Mouse (Mus musculus): Measurements from ENCODE around the gene Adck1. TPM values are rescaled to one million over a fixed set of nuclear protein-coding genes. Genes with fewer than 3 reads are reported as not detected.
A peak's percentile ranks its signal among the peaks of the same experiment; 100 is the strongest.

Adck1 gene
- polyA plus RNA-seq, 1 experiment from 2014 or later = 23.3 TPM

DNA sequence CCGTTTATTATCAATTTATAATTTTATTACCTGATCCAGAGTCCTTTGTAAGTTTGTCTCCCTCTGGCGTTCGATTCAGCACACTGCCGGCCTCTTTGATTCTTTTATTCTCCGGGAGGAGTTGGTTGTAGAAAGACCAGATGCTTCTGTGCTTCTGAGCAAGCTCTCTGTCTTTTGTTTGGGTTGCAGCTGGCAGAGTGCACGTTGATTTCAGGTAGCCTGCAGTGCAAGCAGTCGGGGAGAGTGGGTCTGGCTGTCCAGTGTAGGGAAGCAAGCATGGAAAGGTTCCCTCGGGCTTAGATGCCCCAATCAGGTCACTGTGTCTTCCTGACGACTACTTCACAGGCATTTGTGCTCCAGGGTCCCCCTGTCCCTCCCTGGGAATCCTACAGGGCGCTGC is 16.5 kb downstream of the Adck1 start:
- Histone ChIP-seq H3K9ac (no peak overlapping the region), H3K27me3 (no peaks in the 10 kb centered on the region), H3K4me2 (replicated peaks) (no peak overlapping the region), H3K4me3 (no peak overlapping the region), H3K4me1 (no peaks in the 10 kb centered on the region), H3K27ac (no peak overlapping the region), H3K36me3 (peaks cover 10% of the 10 kb centered on the region), H3K9me3 (no peaks in the 10 kb centered on the region)
- no peak for ATAC-seq (ENCODE audit: low FRiP score, low read depth)
- WGBS = 41% methylated on average over 10 of the region's 10 CpGs

DNA sequence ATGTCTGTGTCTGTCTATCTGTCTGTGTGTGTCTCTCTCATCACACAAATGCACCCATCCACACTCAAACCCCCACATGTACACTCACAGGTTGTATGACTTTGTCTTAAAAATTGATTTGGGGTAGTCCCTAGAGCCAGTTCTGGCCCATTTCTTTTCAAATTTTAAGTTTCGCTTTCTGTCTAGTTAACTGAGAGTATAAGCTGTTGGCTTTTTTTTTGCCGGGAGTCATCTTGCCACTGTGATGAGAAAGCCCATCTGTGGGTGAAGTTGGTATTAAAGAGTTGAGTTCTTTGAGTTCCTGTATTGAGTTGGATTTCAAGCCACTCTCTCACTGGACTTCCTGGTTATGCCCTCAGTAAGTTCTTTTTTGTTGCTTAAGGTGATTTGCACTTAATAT is 17.9 kb downstream of the Adck1 start:
- Histone ChIP-seq H3K27ac (no peak overlapping the region), H3K9ac (no peak overlapping the region), H3K4me3 (no peak overlapping the region), H3K4me2 (replicated peaks) (no peak overlapping the region), H3K36me3 (peaks cover 10% of the 10 kb centered on the region), H3K4me1 (no peaks in the 10 kb centered on the region), H3K27me3 (no peaks in the 10 kb centered on the region), H3K9me3 (no peaks in the 10 kb centered on the region)
- WGBS = 91% methylated on average over 2 of the region's 2 CpGs
- no peak for ATAC-seq (ENCODE audit: low FRiP score, low read depth)

DNA sequence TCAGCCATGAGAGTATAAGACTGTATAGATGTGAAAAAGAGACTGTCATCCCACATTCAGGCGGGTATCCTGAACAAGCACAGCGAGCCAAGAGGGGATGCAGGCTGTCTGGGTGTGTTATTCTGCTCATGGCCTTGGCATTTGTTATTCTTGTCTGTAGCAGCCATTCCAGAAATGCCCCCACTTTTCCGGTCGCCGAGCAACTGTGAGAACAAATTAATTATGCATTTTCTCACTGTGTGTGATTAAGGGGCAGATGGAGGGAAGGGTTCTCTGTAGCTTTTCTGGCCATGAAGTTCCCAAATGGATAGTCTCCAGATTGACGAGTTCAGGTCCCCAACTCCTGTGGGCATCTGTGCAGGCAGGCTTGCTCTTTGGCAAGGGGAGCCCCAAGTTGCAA is 28.5 kb downstream of the Adck1 start:
- Histone ChIP-seq H3K27me3 (no peaks in the 10 kb centered on the region), H3K4me1 (no peaks in the 10 kb centered on the region), H3K36me3 (peaks cover 3% of the 10 kb centered on the region; the same call in 1 of the 2 replicates), H3K9me3 (no peaks in the 10 kb centered on the region), H3K4me2 (replicated peaks) (no peak overlapping the region), H3K4me3 (no peak overlapping the region), H3K27ac (no peak overlapping the region), H3K9ac (no peak overlapping the region)
- ATAC-seq (ENCODE audit: low FRiP score, low read depth) = no peak
- 85% methylated on average over 6 of the region's 6 CpGs for WGBS

DNA sequence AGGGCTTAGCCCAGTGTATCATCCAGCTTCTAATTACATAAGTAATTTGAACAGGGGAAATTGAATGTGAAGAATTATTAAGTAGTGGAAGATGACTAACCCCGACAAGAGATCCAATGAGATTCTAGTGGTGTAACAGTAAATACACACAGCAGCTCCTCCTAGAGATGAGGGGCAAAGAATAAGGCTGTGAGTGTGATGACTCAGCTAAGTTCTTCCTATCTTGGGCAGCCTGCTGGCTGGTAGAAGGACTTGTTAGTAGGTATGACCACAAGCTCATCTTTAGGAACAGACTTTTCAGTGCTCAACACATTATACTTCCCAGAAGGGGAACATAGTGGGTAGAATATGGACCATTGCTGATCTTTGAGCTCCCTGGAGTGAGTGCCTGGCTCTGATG is 38.3 kb downstream of the Adck1 start:
- no peak overlapping the region for H3K27ac ChIP-seq
- H3K4me1 ChIP-seq = no peaks in the 10 kb centered on the region
- H3K4me2 ChIP-seq (replicated peaks) = no peak overlapping the region
- ATAC-seq (ENCODE audit: low FRiP score, low read depth) = no peak
- 77% methylated on average over 1 of the region's 1 CpGs for WGBS
- H3K36me3 ChIP-seq = peaks cover 8% of the 10 kb centered on the region
- no peak overlapping the region for H3K9ac ChIP-seq
- H3K9me3 ChIP-seq = no peaks in the 10 kb centered on the region
- H3K4me3 ChIP-seq = no peak overlapping the region
- no peaks in the 10 kb centered on the region for H3K27me3 ChIP-seq

DNA sequence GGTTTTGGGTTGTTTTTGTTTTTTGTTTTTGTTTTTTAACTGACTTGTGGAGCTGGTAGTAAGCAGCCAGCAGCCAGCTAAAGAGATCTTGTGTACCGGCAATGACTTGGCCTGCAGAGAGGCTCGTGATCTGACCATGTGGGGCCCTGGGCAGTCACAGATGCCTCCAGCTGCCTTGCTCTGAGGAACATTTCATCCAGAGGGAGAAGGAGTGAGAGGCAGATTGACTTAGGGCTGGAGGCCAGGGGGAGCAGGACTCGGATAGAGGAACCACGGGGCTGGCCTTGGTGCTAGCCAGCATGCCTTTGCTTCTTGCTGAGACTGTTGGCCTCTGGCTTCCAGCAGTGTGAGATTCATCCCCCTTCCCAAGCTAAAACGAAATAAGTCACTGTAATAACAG is 43.2 kb downstream of the Adck1 start:
- ATAC-seq (ENCODE audit: low FRiP score, low read depth) = no peak
- Histone ChIP-seq H3K36me3 (peaks cover 8% of the 10 kb centered on the region), H3K9me3 (no peaks in the 10 kb centered on the region), H3K27ac (no peak overlapping the region), H3K9ac (no peak overlapping the region), H3K4me1 (no peaks in the 10 kb centered on the region), H3K4me3 (no peak overlapping the region), H3K4me2 (replicated peaks) (no peak overlapping the region), H3K27me3 (no peaks in the 10 kb centered on the region)
- WGBS = 57% methylated on average over 5 of the region's 5 CpGs

DNA sequence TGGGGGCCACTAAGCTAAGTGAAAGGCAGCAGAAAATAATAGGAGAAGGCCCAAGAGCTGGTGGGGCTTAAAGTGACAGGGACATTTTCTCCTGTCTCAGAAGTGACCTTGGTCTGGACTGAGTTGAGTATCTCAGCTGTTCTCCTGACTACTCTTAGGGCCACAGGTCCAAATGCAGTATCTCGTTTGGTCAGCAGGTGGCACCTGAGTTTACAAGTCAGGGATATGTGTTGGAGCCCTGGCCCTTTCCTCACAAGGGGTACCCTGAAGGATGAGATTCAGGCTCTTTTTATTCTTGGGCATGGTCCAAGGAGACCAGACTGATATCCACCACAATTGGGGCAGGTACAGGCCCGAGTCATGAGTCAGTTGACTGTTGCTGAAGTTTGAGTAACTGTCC is 44.8 kb downstream of the Adck1 start:
- no peak overlapping the region for H3K4me3 ChIP-seq
- WGBS = 15% methylated on average over 2 of the region's 2 CpGs
- H3K9ac ChIP-seq = no peak overlapping the region
- H3K27me3 ChIP-seq = no peaks in the 10 kb centered on the region
- H3K4me2 ChIP-seq (replicated peaks) = no peak overlapping the region
- H3K36me3 ChIP-seq = peaks cover 8% of the 10 kb centered on the region
- no peak overlapping the region for H3K27ac ChIP-seq
- no peak; the same call in 1 of the 2 replicates for ATAC-seq (ENCODE audit: low FRiP score, low read depth)
- H3K9me3 ChIP-seq = no peaks in the 10 kb centered on the region
- no peaks in the 10 kb centered on the region for H3K4me1 ChIP-seq

DNA sequence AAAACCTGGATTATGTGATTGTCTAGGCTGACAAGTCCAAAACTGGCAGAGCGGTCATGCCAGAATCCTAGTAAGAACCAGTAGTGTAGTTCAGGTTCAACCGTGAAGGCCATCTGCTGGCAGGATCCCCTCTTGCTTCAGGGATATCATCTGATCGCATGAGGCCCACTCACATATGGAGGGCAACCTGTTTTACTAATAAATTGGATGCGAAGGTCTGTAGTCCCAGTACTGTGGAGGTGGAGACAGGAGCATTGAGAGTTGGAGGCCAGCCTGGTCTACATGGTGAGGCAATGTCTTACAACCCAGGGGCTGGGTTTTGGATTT is 47.6 kb downstream of the Adck1 start:
- H3K9me3 ChIP-seq = no peaks in the 10 kb centered on the region; the same call in 1 of the 2 replicates
- H3K36me3 ChIP-seq = peaks cover 16% of the 10 kb centered on the region
- no peak overlapping the region for H3K4me2 ChIP-seq (replicated peaks)
- H3K9ac ChIP-seq = no peak overlapping the region
- WGBS = 90% methylated on average over 4 of the region's 4 CpGs
- ATAC-seq (ENCODE audit: low FRiP score, low read depth) = peak; percentile 45; the same call in 1 of the 2 replicates
- H3K4me3 ChIP-seq = no peak overlapping the region
- H3K27me3 ChIP-seq = no peaks in the 10 kb centered on the region
- no peak overlapping the region for H3K27ac ChIP-seq
- no peaks in the 10 kb centered on the region for H3K4me1 ChIP-seq

DNA sequence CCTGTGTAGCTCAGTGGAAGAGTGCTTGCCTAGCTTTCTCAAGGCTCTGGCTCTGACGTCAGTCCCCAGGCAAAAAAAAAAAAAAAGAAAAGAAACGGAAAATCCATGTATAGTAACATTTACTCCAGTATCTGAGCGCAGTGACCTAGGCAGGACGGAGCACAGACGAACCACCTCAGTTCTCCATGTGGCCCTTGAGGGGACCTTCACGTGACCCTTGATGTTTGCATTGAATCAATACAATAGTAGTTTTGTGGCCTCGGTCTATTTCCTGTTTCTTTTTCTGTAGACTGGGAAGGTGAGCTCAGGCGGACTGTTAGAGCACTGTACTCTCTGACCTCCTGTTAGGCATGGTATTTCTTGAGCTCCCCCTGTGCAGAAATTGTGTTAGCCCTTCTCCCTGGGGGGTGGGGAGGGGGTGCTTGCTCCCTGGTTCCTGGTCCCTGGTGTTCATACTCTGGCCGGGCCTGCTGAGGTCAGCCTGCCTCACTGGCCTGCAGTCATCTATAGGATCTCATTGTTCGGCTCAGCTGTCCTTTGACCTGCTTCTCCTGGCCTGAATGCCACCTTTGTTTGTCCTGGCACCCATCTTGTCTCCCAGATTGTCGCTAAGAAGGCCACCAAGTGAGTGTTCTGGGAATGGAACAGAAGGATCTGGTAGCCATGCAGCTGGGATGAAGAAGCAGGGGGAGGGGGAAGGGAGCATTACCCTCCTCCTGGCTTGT is 48.1 kb downstream of the Adck1 start:
- WGBS = 71% methylated on average over 11 of the region's 11 CpGs
- no peaks in the 10 kb centered on the region for H3K27me3 ChIP-seq
- no peak overlapping the region for H3K4me3 ChIP-seq
- H3K9me3 ChIP-seq = no peaks in the 10 kb centered on the region; the same call in 1 of the 2 replicates
- no peak for ATAC-seq (ENCODE audit: low FRiP score, low read depth)
- no peak overlapping the region for H3K27ac ChIP-seq
- no peak overlapping the region for H3K4me2 ChIP-seq (replicated peaks)
- H3K36me3 ChIP-seq = peaks cover 16% of the 10 kb centered on the region
- no peaks in the 10 kb centered on the region for H3K4me1 ChIP-seq
- no peak overlapping the region for H3K9ac ChIP-seq

DNA sequence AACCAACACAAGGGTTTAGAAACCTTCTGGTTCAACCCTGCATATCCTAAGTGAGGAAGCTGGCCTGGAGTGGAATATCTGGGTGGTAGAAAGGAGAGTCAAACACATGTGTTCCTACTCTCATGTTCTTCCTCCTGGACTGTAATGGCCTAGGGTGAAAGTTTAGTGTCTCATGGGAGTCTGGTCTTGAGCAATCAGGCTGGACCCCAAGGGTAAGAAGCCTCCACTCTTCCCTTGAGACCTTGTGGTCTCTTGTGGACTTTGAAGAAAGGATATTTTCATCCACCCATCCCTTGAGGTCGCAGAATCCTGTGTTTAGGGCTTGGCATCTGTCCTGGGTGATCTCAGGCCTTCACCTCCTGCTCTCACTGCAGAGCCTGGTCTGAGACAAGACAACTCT is 52.9 kb downstream of the Adck1 start:
- Histone ChIP-seq H3K9me3 (no peaks in the 10 kb centered on the region; the same call in 1 of the 2 replicates), H3K4me1 (no peaks in the 10 kb centered on the region), H3K9ac (no peak overlapping the region), H3K36me3 (peaks cover 16% of the 10 kb centered on the region), H3K27me3 (no peaks in the 10 kb centered on the region), H3K4me2 (replicated peaks) (no peak overlapping the region), H3K4me3 (no peak overlapping the region), H3K27ac (no peak overlapping the region)
- no peak for ATAC-seq (ENCODE audit: low FRiP score, low read depth)
- WGBS = 85% methylated on average over 1 of the region's 1 CpGs

DNA sequence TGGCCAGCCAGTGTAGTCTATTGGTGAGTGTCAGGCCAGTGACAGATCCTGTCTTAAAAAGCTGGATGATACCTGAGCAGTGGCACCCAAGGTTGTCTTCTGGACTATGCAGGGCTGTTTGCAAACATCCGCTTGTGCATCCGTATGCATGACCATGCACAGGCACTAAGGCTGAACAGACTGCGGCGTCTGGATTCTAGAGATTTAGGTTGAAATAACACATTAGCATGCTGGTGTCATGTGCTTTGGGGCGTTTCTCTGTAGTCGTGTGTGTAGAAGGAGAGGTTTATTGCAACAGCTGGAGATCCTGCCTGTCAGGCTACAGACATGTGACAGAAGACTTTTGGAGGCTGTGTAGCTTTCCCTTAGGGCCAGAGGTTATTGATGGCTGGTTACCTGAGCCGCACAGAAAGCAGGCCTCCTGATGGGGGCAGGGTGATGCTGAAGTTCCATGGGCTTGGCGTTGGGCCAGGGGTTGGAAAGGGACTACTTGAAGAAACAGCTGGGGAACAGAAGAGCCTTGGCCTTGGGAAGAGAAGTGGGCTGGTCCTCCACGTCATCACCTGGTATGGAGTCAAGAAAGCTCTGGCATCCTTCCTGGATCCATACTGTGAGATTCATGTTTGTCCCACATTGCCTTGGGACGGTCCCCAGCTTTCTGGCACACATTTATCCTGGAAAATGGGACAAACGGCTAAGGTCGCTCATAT is 59.7 kb downstream of the Adck1 start:
- 49% methylated on average over 12 of the region's 12 CpGs for WGBS
- Histone ChIP-seq H3K4me1 (peaks cover 12% of the 10 kb centered on the region), H3K4me2 (replicated peaks) (no peak overlapping the region), H3K36me3 (no peaks in the 10 kb centered on the region), H3K27ac (no peak overlapping the region), H3K9ac (no peak overlapping the region), H3K27me3 (no peaks in the 10 kb centered on the region), H3K9me3 (no peaks in the 10 kb centered on the region), H3K4me3 (no peak overlapping the region)
- ATAC-seq (ENCODE audit: low FRiP score, low read depth) = peak; percentile 86

DNA sequence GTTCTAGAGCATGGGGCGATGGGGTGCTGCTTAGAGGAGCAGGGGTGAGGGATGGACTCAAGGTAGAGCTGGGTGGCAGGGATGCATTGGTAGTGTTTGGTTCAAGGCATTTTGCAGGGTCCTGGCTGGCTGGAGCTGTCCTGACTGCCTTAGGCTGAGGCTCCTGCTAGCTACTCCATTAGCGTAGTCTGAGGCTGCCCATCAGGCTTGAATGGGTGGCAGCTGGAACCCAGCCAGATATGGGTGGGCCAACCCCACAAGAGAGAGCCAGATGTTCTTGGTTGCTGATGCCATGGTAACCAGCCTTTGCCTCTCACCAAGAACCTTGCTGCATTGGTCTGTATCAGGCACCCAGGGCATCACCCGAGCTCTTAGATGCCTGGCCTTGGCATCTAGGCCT is 66.6 kb downstream of the Adck1 start:
- no peak overlapping the region for H3K27ac ChIP-seq
- peaks cover 11% of the 10 kb centered on the region for H3K36me3 ChIP-seq
- no peak for ATAC-seq (ENCODE audit: low FRiP score, low read depth)
- H3K4me2 ChIP-seq (replicated peaks) = no peak overlapping the region
- no peaks in the 10 kb centered on the region for H3K27me3 ChIP-seq
- H3K9ac ChIP-seq = no peak overlapping the region
- no peak overlapping the region for H3K4me3 ChIP-seq
- H3K9me3 ChIP-seq = no peaks in the 10 kb centered on the region
- WGBS = 85% methylated on average over 3 of the region's 3 CpGs
- H3K4me1 ChIP-seq = peaks cover 3% of the 10 kb centered on the region

DNA sequence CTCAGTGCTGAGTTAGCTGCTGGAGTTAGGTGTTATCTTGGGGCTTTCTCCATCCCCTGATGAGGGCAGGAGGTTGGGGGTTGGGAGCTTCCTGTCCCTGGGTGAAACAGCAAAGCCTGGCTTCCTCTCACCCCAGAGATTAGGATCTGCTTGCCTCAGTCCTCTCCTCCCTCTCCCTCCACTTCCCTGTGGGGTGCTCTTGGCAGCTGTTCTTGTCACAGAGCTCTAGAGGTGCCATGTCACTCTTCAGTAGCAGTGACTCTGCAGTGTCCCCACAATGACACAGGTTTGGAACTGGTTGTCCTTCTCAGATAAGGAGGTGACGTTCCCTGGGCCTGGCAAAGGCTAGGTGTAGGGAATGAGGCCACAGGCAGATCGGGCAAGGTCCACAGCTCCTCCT is 68.4 kb downstream of the Adck1 start:
- peaks cover 15% of the 10 kb centered on the region for H3K36me3 ChIP-seq
- H3K9me3 ChIP-seq = no peaks in the 10 kb centered on the region
- H3K9ac ChIP-seq = no peak overlapping the region
- H3K27me3 ChIP-seq = no peaks in the 10 kb centered on the region
- no peak overlapping the region for H3K4me3 ChIP-seq
- H3K27ac ChIP-seq = no peak overlapping the region
- H3K4me2 ChIP-seq (replicated peaks) = no peak overlapping the region
- peaks cover 3% of the 10 kb centered on the region for H3K4me1 ChIP-seq
- WGBS = 77% methylated on average over 2 of the region's 2 CpGs
- no peak for ATAC-seq (ENCODE audit: low FRiP score, low read depth)

DNA sequence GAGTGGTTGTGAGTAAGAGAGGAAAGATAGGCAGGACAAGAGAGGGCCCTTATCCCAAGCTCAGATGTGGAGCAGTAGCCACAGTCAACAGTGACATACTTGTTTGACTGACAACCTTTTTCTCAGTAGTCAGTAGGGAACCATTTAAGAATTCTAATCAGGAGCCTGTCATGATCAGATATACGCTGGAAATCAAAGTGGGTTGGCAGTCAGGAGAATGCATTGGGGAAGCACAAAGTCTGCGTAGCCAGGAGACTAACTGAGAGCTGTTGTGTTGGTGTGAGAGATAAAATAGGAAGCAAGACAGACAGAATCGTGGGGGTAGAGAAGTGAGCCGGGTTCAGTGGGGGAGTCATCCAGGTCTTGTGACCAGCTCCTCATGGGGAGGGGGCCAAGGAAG is 71.9 kb downstream of the Adck1 start:
- Histone ChIP-seq H3K4me3 (no peak overlapping the region), H3K27ac (no peak overlapping the region), H3K9me3 (no peaks in the 10 kb centered on the region), H3K36me3 (peaks cover 18% of the 10 kb centered on the region), H3K4me2 (replicated peaks) (no peak overlapping the region), H3K4me1 (peaks cover 3% of the 10 kb centered on the region), H3K9ac (no peak overlapping the region), H3K27me3 (no peaks in the 10 kb centered on the region)
- no peak for ATAC-seq (ENCODE audit: low FRiP score, low read depth)
- 94% methylated on average over 4 of the region's 4 CpGs for WGBS
